Mouse (Mus musculus) heart, postnatal 0 days (tissue): ENCODE measurements around the gene Atg7.

ENCODE experiments used
- CTCF ChIP-seq: IDR thresholded peaks from 2 replicates; pipeline ENCODE4 v1.5.1; 2016; ENCODE audit warnings: antibody characterized with exemption, control low read depth, low read depth
- EP300 ChIP-seq: IDR thresholded peaks from 2 replicates; pipeline ENCODE4 v1.6.1; 2016; ENCODE audit warnings: antibody characterized with exemption, low read depth

GRCm38 (mm10) chr6:114882675-114883074 lies 239.8 kb downstream of the Atg7 start:
- no peak for TF ChIP-seq CTCF
- TF ChIP-seq EP300: no peak
